Mouse (Mus musculus) urinary bladder, postnatal 10 days (tissue): ENCODE results near the gene Abcb10.
"Not testable (repeated sequence)": the region's sequence is repeated elsewhere in the genome, so short reads cannot be mapped to it uniquely, and the experiment has no call there.

Experiments used
- DNase-seq: peaks from one replicate; pipeline ENCODE4 v3.0.0; 2022; ENCODE audit warnings: low spot score

The Abcb10 gene

GRCm38 (mm10) chr8:123982826-123983400, at the start of gene Abcb10:
Gene Abcb10, minus strand, starts transcription at chr8:123983122.
- peak; percentile 50 for DNase-seq

DNA sequence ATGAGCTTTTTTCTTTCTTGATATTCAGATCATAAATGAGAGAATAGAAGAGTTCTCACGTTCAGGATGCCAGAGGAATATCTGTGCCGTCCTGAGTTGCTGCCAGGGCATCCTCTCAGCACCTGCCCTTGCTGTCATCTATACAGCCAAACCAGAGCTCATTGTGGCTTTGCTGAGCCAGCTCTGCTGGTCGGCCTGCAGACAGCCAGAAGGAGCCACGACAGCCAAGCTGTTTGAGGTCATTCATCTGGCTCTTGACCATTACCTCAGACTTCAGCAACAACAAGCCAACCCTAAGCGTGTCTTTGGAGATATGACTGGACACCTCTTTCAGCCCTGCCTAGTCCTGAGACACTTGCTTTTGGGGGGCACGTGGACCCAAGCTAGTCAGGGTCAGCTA, 44.9 kb upstream of the Abcb10 start:
- DNase-seq: no peak

DNA sequence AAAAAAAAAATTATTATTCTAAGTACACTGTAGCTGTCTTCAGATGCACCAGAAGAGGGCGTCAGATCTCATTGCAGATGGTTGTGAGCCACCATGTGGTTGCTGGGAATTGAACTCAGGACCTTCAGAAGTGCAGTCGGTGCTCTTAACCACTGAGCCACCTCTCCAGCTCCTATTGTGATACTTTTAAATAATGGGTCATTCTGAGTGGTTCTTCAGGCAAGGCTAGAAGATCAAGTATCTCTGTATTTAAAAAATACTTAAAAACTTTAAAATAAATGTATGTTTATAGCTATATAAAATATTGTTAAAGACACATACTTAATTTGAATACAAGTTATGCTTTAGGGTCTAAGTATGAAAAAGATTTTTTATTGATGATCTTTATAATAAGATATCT, 43.3 kb upstream of the Abcb10 start:
- DNase-seq: not testable (repeated sequence)

DNA sequence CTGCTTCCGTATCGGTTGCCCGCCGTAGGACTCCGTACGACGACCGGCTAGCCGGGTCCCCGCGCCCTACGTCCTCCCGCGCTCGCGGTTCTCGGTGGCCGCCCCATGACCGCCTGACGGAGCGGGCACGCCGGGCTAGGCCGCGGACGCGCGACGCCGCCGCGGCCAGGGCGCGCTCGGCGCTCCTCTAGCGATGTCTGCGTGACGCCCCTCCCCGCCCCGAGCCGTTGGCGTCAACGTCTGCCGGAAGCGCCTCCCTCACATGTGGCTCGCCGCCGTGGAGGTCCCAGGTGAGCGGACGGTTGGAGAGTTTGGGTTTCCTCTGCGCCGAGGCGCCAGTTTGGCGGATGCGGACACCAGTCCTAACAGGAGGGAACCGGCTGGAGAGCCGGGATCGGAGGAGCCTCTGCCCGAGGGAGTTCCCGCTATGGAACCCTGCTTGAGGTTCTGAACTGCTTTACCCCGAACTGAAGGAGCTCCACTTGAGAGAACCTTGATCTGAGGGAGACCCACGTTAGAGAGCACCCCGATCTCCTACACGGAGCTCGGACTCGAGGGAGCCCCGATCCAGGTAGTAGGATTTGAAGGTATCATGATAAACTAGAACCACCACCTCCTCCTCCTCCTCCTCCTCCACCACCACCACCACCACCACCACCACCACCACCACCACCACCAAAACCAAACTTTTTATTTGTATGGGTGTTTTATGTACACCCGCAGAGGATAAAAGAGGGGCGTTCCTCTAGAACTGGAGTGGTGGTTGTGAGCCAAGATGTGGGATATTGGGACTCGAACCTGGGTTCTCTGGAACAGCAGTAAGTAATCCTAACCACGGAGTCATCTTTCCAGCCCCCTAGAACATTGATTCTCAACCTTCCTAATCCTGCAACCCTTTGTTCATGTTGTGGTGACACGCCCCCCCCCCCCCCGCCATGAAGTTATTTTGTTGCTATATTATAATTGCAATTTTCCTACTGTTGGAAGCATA, 38.6 kb upstream of the Abcb10 start, which contains the start of the genes Taf5l and Urb2:
Gene Taf5l (minus strand): TSS at position 161 of the 991 bp plus-strand sequence.
Gene Urb2 (plus strand): TSS at position 272 of the 991 bp plus-strand sequence.
- peak; percentile 77 for DNase-seq

- DNase-seq: no peak
These were observed 37.7 kb upstream of the Abcb10 start for GRCm38 (mm10) chr8:124020439-124021236.

GRCm38 (mm10) chr8:124019782-124020181, 36.9 kb upstream of the Abcb10 start:
- no peak for DNase-seq

DNA sequence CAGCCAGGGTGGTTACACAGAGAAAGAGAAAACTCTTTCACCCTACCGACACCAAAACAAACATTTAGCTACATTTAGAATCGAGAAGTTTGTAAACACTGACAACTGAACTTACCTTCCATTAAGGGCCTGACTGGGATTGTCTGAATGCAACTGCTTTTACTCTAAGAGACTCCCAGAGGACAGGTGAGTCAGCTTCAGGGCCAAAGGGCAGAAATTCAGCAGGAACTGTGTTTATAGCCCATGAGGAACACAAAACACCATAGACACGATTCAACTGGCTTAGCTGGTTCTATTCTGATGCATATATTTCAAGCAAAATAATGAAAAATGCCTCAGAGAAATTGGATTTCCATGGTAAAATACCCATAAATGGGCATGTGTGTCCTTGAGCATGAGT, 31.8 kb upstream of the Abcb10 start:
- DNase-seq: no peak

GRCm38 (mm10) chr8:124014299-124014698, 31.4 kb upstream of the Abcb10 start:
- not testable (repeated sequence) for DNase-seq

- DNase-seq: no peak
These were observed 29.2 kb upstream of the Abcb10 start for GRCm38 (mm10) chr8:124011989-124012586.

DNA sequence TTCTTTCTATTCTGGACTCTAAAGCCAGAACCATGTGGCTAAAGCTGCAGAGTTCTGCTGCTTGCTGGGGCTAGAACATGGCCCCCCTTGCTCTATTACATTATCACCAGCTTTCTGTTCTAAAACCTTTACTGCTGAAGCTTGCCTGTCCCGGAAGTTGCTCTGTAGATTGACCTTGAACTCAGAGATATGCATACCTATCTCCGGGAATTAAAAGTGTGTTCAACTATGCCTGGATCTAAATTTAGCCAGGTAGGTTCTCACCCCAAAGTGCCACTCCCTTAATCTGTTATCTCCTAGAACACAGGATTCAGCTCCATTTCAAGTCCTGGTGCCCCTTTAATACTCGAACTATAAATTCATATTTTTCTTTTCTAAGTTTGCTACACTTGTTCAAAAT, 28.7 kb upstream of the Abcb10 start:
- no peak for DNase-seq

- DNase-seq: no peak
These were observed 24.9 kb upstream of the Abcb10 start for GRCm38 (mm10) chr8:124007829-124008228.

DNA sequence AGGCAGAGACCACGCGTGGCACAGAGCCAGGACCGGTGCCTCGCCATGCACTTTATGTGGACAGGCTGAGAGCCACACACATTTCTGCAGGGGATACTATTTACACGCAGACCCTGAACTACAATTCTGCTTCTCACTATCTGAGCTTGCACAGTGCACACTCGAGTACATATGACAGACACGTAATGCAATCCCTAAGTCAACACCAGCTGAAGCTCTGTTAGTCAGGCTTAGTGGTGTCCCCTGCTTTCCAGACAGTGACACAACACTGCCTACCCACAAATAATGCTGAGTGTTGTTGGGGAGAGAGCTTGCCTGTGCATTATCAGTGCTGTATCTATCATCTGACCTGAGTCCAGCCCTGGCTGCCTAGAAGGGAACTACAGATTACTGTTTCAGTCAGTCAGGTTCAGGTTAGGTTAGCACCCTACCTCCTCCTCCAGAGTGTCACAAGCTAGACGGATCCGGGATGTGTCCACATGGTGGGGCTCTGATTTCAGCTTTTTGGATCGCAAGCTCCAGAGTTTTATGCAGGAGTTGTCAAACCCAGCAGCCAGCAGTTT, 19.7 kb upstream of the Abcb10 start:
- DNase-seq: no peak

GRCm38 (mm10) chr8:123999568-123999967, 16.6 kb upstream of the Abcb10 start:
- DNase-seq: no peak

- DNase-seq: no peak
These were observed 11.1 kb upstream of the Abcb10 start for GRCm38 (mm10) chr8:123993997-123994396.

DNA sequence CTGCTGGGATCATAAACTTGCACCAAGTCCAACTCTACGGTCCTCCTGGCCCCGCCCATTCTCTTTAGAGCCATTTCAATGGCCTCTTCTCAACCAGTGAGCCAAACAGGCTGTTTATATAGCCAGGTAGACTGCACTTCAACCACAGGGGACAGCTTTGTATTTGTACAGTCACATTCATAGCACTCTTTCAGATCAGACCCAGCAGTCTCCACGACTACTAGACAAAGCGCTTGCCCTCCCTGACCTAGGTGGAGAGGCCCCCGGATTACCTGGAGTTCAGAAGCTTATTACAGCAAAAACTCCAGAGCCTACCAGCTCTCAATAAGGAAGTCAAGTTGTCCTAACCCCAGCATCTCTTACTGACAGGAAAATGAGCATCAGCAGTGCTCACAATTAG, 10.7 kb upstream of the Abcb10 start:
- no peak for DNase-seq

DNA sequence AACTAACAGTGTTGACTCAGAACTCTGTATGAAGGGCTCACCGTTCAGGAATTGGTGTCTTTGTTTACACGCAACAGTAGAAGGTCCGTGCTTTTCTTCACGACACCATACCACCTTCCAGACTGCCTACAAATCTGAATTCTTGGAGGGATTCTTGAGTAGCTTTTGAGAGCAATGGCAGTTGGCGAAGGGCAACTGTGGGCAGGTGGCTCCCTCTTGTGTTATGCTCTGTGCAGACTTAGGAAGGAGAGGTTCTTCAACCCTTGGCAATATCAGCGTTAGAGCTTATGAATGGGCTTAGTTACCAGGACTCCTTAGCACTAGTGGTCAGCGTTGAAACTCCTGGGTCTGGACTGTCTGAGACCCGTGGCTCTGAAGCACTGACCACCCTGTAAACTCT, 9.7 kb upstream of the Abcb10 start:
- no peak for DNase-seq

GRCm38 (mm10) chr8:123990277-123991049, 7.5 kb upstream of the Abcb10 start:
- DNase-seq: no peak

GRCm38 (mm10) chr8:123989128-123989527, 6.2 kb upstream of the Abcb10 start:
- DNase-seq: no peak

DNA sequence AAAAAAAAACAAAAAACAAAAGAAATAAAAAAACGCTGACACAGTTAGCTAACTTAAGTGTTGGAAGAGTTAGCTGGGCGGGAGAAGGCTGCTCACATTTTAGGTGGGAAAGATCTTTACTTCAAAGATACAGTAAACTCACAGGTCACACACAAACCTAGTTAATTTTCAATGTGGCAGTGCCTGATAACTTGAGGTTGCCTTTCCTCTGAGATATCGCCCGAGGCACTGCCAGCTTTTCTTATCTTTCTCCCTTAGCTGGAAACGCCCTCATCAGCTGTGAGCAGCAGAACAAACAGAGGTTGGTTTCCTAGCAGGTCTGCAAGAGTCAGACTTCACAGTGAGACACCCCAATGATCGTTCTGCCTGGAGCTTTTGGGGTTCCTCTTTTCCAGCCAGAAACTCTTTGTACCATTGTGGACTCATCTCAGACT, 5.7 kb upstream of the Abcb10 start:
- DNase-seq: no peak

DNA sequence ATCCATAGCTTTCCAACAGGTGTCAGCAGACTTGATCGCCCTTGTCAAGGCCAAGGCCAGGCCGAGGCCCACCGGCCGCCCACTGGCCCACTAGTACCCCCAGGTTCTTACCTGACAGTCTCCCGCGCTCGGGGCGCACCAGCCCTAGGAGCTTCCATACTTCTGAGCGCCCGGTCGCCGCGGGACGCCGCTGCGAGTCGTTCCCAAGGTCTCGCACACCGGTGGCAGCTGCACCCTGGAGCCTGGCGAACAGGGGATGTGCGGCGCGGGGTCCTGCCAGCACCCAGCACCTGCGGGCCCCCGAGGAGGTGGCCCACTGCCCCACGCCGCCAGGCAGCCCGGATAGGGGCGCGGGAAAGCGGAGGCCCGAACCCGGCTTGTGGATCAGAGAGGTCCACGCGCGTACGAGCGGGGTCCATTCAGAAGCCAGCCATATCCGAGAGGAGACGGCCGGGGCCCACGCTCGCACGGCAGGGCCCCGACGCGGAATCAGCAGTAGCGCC, 580 bp downstream of the Abcb10 start:
- no peak for DNase-seq

DNA sequence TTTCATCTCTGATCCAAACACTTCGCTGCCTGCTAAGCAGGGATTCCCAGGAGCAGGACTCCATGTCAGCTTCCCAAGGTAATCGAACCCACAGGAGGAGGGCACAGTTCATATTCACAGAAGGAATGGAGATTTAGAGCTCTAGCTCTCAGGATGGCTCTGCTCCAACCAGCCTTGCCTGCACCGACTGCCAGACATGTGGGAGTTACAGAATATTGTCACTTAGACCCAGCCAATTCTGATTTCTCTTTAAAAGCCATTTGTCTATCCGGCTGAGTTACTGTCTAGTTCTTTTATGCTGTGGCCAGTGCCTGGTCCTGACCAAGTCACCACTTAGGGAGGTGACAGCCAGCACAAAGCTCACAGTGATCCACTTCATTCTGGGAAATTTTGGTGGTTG, 1.2 kb downstream of the Abcb10 start:
- DNase-seq: no peak
